Mouse (Mus musculus) ES-E14 (cell line): Measurements from ENCODE around the gene Fbxo11. TPM values are rescaled to one million over a fixed set of nuclear protein-coding genes. Genes with fewer than 3 reads are reported as not detected.
A peak's percentile ranks its signal among the peaks of the same experiment; 100 is the strongest.

ENCODE experiments used
- DNase-seq: peaks from one replicate; pipeline ENCODE4 v3.0.0-alpha.2; 2013; ENCODE audit warnings: low read depth, low spot score
- H3K27ac ChIP-seq: 2 replicates; pipeline ENCODE4 v1.5.1; 2012; ENCODE audit warnings: low read depth, mild to moderate bottlenecking, low read length, moderate library complexity, mixed read lengths; ENCODE audit not compliant: poor library complexity, insufficient read depth, severe bottlenecking
- H3K36me3 ChIP-seq: 2 replicates; pipeline ENCODE4 v1.6.1; 2012; ENCODE audit warnings: mild to moderate bottlenecking, low read length, moderate library complexity, mixed read lengths; ENCODE audit not compliant: control insufficient read depth, poor library complexity, insufficient read depth, severe bottlenecking
- H3K4me1 ChIP-seq, 2 experiments: fragments of 150-350 bp in 1 of 2; sonication (generic) in 1 of 2; 2 replicates each; pipeline ENCODE4 v1.6.1; 2012; ENCODE audit warnings: low read length in 2 of 2, mild to moderate bottlenecking in 1 of 2, mixed read lengths in 1 of 2; ENCODE audit not compliant: control insufficient read depth in 2 of 2, insufficient read depth in 2 of 2, poor library complexity in 1 of 2
- H3K4me3 ChIP-seq, 2 experiments: fragments of 150-350 bp in 1 of 2; sonication (generic) in 1 of 2; 2 replicates each; pipeline ENCODE4 v1.5.1; 2012; ENCODE audit warnings: low read length in 2 of 2, low read depth in 1 of 2, mild to moderate bottlenecking in 1 of 2, mixed read lengths in 1 of 2; ENCODE audit not compliant: insufficient read depth in 1 of 2, poor library complexity in 1 of 2, severe bottlenecking in 1 of 2
- H3K9ac ChIP-seq: 2 replicates; pipeline ENCODE4 v1.6.1; 2012; ENCODE audit warnings: low read depth, mild to moderate bottlenecking, low read length, mixed read lengths; ENCODE audit not compliant: poor library complexity, insufficient read depth, severe bottlenecking
- H3K9me3 ChIP-seq: fragments of 150-350 bp; sonication (generic); 2 replicates; pipeline ENCODE4 v1.6.1; 2012; ENCODE audit warnings: low read depth, mild to moderate bottlenecking, low read length; ENCODE audit not compliant: control insufficient read depth, insufficient read depth
- CHD2 ChIP-seq: IDR thresholded peaks from 2 replicates; pipeline ENCODE4 v1.6.1; 2014; ENCODE audit warnings: mild to moderate bottlenecking, low read depth, low read length, inconsistent platforms
- HCFC1 ChIP-seq: IDR thresholded peaks from 2 replicates; pipeline ENCODE4 v1.6.1; 2012; ENCODE audit warnings: low read length, inconsistent platforms, borderline replicate concordance; ENCODE audit not compliant: insufficient read depth
- MAFK ChIP-seq: IDR thresholded peaks from 2 replicates; pipeline ENCODE4 v1.6.1; 2014; ENCODE audit warnings: mild to moderate bottlenecking, low read depth, low read length, inconsistent platforms; ENCODE audit not compliant: insufficient read depth
- ZC3H11A ChIP-seq: IDR thresholded peaks from 2 replicates; pipeline ENCODE4 v1.6.1; 2012; ENCODE audit warnings: low read depth, mild to moderate bottlenecking, inconsistent platforms, low read length, borderline replicate concordance
- ZNF384 ChIP-seq: IDR thresholded peaks from 2 replicates; pipeline ENCODE4 v1.6.1; 2012; ENCODE audit warnings: low read depth, low read length, inconsistent platforms
- in situ Hi-C, 2 experiments: fragments of 600-800 bp; cut with MboI; formaldehyde crosslinking; loops; one replicate each; pipeline ENCODE4 v1.15.1; 2025; ENCODE audit warnings: low sequenced_read_pairs in 2 of 2, inconsistent platforms in 1 of 2; ENCODE audit not compliant: unreplicated experiment in 2 of 2
- total RNA-seq: library from RNA; depleted of rRNA; stranded (reverse); fragments of 300-350 nt; gene quantifications from 2 replicates; pipeline ENCODE4 v1.2.3, GENCODE M21; 2012

Fbxo11 gene
- total RNA-seq, 1 experiment: 23.5 TPM

GRCm38 (mm10) chr17:88079771-88080170 lies 14.7 kb upstream of the Fbxo11 start:
- in situ Hi-C loops: no loop called here
- no peak overlapping the region for H3K27ac ChIP-seq
- H3K9me3 ChIP-seq: no peaks in the 10 kb centered on the region
- H3K4me1 ChIP-seq: peaks cover 4 to 7% of the 10 kb centered on the region in 2 experiments
- TF ChIP-seq MAFK (no peak), CHD2 (no peak), ZNF384 (no peak), HCFC1 (no peak), ZC3H11A (no peak)
- peak; percentile 60 for DNase-seq
- H3K9ac ChIP-seq: no peak overlapping the region
- no peaks in the 10 kb centered on the region for H3K36me3 ChIP-seq
- H3K4me3 ChIP-seq: peak overlapping the region in 1 of 2 experiments; percentile 54; a peak in 2 of 4 replicates

GRCm38 (mm10) chr17:88072047-88072446 lies 7.0 kb upstream of the Fbxo11 start:
- Histone ChIP-seq H3K4me1 (peaks cover 0 to 2% of the 10 kb centered on the region in 2 experiments; a peak in 1 of 4 replicates), H3K36me3 (no peaks in the 10 kb centered on the region; the same call in 1 of the 2 replicates), H3K27ac (no peak overlapping the region), H3K4me3 (no peak overlapping the region), H3K9ac (no peak overlapping the region), H3K9me3 (no peaks in the 10 kb centered on the region)
- TF ChIP-seq ZNF384: no peak
- no peak for DNase-seq
- in situ Hi-C loops: no loop called here

GRCm38 (mm10) chr17:88068024-88068719 lies 3.1 kb upstream of the Fbxo11 start:
- Histone ChIP-seq H3K36me3 (no peaks in the 10 kb centered on the region; the same call in 1 of the 2 replicates), H3K9ac (no peak overlapping the region; the same call in 1 of the 2 replicates), H3K9me3 (no peaks in the 10 kb centered on the region), H3K4me1 (peaks cover 2 to 3% of the 10 kb centered on the region in 2 experiments; a peak in 2 of 4 replicates), H3K27ac (no peak overlapping the region), H3K4me3 (no peak overlapping the region)
- no peak for DNase-seq
- TF ChIP-seq ZC3H11A (no peak), ZNF384 (no peak), HCFC1 (no peak), CHD2 (no peak), MAFK (no peak)
- in situ Hi-C loops: no loop called here

GRCm38 (mm10) chr17:88067202-88067901 lies 2.3 kb upstream of the Fbxo11 start:
- no peak for DNase-seq
- no peaks in the 10 kb centered on the region; the same call in 1 of the 2 replicates for H3K36me3 ChIP-seq
- peaks cover 2 to 3% of the 10 kb centered on the region in 2 experiments; a peak in 2 of 4 replicates for H3K4me1 ChIP-seq
- H3K9me3 ChIP-seq: no peaks in the 10 kb centered on the region
- TF ChIP-seq CHD2 (no peak), ZC3H11A (no peak), MAFK (no peak), HCFC1 (no peak), ZNF384 (no peak)
- H3K27ac ChIP-seq: no peak overlapping the region; the same call in 1 of the 2 replicates
- in situ Hi-C loops: no loop called here
- H3K9ac ChIP-seq: peak overlapping the region; percentile 83; the same call in 1 of the 2 replicates
- H3K4me3 ChIP-seq: peak overlapping the region; percentile 41 to 77
